Mouse (Mus musculus): ENCODE data around the gene Zfp148.

Zfp148 gene

DNA sequence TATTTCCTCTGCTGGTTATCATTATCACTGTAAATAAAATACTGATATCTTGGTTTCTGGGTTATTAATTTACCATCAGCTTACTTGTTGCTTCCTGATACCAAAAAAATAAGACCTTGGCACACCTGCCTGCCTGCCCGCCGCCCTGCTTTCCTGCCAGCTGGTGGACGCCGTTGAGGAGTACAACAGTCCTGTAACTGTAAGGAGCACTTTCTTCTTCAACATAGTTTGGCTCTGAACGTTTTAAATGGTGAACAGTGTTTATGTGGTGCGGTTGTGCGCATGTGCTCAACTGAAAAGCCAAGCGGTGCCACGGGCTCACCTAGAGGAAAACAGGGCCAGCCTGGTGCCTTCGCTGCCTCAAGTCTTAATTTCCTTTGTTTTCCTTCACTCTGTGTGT is 142.9 kb downstream of the Zfp148 start:
- in situ Hi-C loops (cut with MboI, MseI) = loop anchor here in 1 of 2 experiments (25.0 kb wide), 1 partner anchor 961 kb away; no protein-coding TSS in a partner anchor

- in situ Hi-C loops (cut with MboI, MseI) = no loop called here
Measured at GRCm38 (mm10) chr16:33529502-33530454, 149.1 kb downstream of the Zfp148 start.

DNA sequence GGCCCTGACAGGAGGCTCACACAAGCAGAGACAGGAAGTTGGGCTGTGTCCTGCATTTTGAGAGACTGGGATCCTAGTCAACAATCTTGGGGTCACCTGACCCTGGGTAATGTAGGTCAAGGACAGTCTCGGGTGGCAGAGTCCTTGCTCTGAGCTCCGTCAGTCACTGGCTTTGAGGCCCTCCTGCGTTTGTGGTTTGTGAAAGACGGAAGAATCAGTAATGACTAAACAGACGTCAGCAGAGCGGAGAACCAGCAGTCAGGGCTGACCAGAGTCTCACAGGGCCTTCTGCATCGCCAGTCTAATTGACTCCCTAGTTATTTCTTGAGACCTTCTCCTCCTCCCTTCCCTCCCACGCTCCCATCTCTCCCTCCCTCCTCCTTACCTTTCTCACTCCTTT is 150.5 kb downstream of the Zfp148 start:
- in situ Hi-C loops (cut with MboI, MseI) = no loop called here

DNA sequence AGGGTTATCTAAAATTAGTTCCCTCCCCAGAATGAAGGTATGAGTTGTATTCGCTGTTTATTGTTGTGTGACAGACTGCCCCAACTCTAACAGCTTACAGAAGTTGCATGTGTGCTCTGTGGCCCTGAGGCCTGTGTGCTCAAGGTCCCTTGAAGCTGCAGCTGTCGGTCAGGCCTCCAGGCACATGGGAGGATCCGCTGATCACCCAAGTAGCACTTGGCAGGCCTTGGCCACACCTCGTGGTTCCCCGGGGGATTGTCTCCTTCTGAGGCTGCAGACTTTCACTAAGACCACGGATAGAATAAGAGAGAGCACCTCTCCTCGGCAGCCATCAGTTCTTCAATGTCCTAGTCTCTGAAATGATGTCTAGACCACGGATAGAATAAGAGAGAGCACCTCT is 155.8 kb downstream of the Zfp148 start:
- in situ Hi-C loops (cut with MboI, MseI) = no loop called here

DNA sequence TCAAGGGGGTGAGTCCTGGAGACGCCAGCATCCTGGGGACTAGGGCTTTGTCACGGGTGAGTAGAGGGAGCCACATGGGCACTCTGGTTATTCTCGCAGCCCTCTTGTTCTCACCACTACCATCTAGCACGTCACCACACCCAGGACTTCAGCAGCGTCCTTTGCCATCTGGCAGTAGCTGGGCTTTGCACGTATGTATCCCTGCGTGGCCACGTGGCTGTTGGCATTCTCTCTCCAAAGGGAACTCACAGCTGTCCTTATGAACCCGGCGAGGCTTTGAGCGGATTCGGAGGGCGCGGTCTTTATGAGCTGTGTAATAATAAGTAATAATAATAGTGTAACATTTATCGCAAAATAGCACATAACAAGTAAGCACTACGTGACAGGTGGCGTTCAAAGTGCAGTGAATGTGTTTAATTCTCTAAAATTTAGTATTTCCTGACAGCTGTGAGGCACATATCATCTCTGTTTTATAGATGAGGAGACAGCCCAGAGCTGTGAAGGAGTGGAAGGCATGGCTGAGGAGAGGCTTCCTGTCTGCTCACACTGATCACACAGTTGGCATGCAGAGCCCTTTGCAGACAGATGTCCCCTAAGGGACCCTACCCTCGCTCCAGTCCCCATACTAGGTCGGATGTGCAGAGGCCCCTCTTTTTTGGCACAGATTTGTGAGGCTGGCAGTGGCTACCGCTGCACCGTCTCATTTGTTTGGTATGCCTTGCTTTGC is 157.0 kb downstream of the Zfp148 start:
- in situ Hi-C loops (cut with MboI, MseI) = no loop called here

DNA sequence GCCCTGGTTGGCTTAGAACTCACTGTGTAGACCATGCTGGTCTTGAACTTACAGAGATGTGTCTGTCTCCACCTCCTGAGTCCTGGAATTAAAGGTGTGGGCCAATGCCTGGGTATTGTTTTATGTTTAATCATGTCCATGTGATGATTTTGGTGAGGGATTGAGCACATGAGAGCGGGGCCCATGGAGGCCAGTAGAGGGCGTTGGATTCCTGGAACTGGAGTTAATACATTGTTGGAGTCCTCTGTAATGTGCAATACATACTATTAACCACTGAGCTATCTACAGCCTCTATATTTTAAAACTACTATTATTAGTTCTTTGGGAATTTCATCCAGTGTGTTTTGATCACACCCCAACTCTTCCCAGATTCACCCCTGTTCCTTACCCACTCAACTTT is 163.7 kb downstream of the Zfp148 start:
- in situ Hi-C loops (cut with MboI, MseI) = no loop called here

GRCm38 (mm10) chr16:33545530-33545929 is 164.9 kb downstream of the Zfp148 start:
- in situ Hi-C loops (cut with MboI, MseI) = no loop called here

- in situ Hi-C loops (cut with MboI, MseI) = no loop called here
Measured at GRCm38 (mm10) chr16:33553689-33554342, 173.2 kb downstream of the Zfp148 start.

Data from T-helper 17 cell (primary cell).